Mouse (Mus musculus) embryo, embryonic 11.5 days (tissue): ENCODE measurements around the gene Ccdc124.
"Not testable (repeated sequence)": the region's sequence is repeated elsewhere in the genome, so short reads cannot be mapped to it uniquely, and the experiment has no call there.

Source experiments
- DNase-seq: peaks from one replicate; pipeline ENCODE4 v3.0.0-alpha.2; 2012; ENCODE audit warnings: low read depth, low spot score

Gene Ccdc124

DNA sequence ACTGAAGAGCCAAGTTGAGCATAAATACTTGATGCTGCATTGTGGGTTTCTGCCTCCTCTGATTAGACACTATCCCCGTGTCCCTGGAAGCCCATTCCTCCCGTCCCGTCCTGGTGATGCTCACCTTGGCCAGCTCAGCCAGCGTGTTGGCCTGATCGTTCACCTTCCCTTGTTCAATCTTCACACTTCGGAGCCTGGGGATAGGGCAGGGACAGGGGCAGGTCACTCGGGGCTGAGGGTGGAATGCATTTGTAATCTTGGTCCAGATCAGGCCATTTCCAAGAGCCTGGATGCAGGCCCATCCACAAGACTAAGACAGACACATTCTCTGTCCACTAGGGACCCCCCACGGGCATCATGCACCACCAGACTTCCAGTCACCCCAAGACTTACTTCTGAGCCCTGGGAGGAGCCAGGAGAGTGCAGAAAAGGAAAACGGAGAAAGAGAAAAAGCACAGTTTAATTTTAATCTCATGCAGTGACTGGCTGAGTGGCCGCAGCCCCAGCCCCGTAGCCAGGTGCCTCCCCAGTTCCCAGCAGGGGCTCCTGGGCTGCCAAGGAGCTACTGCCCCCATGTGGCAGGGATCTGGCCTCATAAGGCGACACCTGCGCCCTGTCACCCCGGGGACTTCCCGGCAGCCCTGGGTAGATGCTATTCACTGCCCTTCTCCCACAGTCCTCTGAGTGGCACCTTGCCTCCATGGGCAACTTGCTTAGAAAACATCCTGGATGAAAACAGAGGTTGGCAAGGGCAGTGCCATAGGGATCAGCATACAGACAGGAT lies 27.2 kb downstream of the Ccdc124 start:
- DNase-seq = no peak

DNA sequence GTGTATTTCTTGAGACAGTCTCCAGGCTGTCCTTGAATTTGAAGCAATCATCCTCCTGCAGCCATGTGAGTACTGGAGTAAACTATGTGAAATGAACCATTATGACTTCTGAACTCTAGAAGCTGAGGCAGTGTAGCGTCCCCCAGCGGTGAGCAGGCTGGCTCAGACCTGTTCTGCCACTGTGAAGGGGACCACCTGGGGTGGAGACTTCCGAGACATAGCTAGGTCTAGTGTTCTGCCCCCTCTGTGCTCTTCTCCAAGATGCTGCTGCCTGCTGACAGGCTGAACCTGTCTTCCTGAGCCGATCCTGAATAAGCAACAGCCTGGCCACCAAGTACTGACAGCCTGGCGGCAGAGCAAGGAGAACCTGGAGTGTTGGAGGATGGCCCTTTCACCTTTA lies 28.6 kb downstream of the Ccdc124 start:
- no peak for DNase-seq

DNA sequence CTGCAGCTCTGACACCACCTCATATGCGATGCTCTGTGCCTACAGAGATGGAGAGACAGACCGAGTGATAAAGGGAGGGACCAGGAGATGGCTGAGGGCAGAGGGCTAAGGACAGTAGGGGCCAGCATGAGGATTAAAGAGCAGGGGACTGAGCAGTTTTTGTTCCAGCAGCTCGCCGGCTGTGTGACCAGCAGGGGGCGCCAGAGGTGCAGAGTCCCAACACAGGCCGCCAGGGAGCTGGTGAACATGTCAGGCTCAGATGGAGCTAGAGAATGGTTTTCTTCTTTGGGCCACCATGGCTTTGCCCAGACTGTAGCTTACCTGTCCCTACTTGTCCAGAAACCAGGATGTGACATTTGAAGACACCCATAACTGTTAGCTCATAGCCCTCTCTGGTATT lies 29.2 kb downstream of the Ccdc124 start:
- DNase-seq = no peak

DNA sequence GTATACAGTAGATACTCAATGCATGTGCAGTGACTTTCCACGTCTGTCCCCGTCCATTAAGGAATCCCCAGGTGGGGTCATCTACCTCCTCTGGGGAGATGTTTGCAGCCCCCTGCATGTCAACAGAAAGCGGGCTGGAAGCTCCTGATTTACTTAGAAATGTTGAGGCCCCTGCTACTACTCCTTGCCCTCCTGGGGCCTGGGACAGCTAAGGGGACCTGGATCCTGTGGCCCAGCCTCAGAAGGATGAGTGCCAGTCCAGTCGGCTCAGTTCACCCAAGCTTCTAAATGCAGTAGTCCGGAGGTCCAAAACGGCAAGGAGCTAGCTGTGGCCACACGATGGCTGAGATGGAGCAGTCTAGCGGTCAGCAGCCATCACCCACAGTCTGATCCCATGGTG lies 29.8 kb downstream of the Ccdc124 start:
- no peak for DNase-seq

DNA sequence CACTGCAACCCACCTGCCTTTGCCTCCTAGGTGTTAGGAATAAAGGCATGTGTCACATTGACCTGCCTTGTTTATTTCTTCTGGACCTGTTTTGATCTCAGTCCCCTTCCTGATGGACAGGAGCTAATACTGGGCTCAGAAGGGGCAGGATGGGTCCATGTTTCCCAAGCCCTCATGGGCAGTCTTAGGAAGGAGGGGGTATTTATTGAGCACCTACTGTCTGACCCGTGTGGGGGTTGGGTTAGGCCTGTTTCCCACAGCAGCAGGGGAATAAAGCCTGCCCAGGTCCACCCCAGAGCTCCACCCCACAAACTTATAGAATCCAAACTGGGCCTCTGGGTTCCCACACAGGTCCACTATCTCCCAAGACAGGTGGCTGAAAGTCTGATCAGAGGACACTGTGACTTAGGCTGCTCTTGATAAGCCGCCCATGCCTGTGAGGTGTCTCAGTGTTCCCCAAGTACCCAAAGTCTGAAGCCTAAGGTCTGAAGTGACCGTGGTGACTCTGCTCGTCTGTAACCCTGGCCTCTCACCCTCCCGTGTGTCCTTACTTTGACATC lies 30.4 kb downstream of the Ccdc124 start:
- DNase-seq = no peak

DNA sequence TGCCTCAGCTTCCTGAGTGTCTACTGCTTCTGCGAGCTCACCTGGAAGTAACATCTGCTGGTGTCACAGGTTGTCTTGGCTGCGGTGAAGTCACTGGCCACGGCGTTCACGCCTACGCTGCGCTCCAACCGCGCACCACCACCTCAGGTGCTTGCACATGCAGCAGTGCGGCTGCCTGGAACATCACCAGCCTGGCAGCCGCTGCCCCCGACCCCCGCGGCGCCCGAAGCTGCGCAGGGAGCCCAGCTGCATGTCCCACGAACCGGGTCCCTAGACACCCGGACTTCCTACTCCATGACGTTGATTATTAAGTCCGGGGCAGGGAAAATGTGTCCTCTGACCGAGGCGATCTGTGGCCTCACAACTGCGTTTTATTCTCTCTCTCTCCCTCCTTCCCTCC lies 31.3 kb downstream of the Ccdc124 start:
- DNase-seq = no peak

DNA sequence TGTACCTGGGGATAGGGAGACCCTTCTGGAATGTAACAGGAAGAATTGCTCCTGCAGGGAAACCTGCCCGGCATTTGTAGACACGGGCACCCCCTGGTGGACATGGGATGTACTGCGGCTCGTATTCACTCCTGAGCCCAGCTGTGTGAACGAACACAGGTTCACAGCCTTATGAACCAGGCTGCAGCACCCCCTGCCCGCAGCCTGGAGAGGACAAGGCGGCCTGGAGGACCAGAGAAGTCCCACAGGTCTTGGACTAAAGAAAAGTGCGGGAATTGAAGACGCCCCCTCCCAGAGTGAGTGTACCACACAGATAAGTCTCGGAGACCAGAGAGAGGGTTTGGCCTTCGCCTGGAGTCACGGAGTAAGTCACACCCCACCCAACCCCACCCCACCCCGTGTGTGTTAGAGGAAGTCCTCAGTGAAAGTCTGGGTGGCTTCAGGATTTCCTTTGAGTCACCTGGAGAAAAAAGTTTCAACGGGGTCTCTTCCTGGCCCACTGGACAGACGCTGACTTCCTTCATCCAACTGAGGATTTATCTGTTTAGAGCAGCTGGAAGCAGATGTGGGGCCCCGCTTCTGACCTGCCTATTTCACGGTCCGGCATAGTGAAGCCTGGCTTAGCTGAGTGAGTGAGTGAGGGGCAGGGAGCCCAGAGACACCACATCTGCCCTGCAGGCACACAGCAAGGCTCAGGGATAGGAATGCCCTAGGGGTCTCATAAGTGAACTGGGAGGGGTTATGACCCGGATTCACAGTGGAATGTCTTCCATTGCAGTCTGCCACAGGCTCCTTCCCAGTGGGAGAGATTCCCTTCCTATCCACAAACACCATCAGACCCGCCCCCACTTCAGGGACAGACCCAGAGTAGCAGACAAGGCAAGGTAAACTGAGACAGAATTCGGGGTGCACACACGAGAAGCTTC lies 32.3 kb downstream of the Ccdc124 start:
- DNase-seq = peak; percentile 81

DNA sequence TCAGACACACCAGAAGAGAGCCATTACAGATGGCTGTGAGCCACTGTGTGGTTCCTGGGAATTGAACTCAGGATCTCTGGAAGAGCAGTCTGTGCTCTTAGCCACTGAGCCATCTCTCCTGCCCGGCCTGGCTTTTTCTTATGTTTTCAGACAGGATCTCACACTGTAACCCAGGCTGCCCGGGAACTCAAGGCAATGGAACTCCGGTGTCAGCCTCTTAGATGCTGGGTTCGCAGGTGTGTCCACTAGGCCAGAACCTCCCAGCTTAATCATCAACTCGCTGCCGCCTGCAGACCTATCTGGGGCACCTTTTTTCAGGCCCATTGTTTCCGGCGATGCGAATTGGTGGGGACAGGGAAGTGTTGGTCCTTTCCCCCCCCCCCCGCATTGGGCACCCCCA lies 33.1 kb downstream of the Ccdc124 start:
- no peak for DNase-seq

DNA sequence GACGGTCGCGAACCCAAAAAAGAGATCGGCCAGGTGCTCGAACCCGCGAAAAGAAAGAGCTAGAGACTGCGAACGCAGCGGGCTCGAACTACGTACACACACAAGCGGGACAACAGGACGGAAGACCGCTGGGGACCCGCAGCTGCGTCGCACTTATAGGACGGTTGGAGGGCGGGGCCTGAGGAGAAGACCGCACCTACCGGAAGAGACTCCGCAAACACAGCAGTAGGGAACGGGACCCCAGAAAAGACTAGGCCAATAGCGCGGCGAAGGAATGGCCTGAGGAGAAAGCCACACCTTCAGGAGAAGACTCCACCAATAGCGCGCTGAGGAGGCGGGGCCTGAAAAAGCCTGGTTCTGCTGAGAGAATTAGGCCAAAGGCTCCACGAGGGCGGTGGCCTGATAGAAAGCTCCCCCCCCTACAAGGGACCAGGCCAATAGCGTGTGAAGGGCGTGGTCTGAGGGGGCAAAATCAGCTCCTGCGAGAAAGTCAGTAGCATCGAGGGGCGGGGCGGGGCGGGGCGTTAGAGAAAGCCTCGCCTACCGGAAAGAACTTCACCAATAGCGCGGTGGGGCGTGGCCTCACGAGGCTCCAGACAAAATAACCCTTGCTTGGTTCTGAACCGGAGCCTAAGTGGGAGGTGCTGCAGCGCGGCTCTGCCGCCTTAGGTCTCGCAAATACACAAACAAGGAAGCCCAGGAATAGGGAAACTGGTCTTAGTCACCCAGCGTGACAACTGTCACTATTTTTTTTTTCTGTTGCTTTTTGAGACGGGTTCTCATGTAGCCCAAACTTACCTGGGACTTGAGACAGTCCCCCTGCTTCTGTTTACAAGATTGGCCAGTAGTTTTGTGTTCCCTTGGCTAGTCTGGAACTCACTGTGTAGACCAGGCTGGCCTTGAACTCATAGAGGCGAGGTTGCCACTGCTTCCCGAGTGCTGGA lies 34.1 kb downstream of the Ccdc124 start, which contains the start of gene Arrdc2:
Gene Arrdc2 (minus strand): TSS at position 313 of the 944 bp plus-strand sequence.
- peak; percentile 100 for DNase-seq

DNA sequence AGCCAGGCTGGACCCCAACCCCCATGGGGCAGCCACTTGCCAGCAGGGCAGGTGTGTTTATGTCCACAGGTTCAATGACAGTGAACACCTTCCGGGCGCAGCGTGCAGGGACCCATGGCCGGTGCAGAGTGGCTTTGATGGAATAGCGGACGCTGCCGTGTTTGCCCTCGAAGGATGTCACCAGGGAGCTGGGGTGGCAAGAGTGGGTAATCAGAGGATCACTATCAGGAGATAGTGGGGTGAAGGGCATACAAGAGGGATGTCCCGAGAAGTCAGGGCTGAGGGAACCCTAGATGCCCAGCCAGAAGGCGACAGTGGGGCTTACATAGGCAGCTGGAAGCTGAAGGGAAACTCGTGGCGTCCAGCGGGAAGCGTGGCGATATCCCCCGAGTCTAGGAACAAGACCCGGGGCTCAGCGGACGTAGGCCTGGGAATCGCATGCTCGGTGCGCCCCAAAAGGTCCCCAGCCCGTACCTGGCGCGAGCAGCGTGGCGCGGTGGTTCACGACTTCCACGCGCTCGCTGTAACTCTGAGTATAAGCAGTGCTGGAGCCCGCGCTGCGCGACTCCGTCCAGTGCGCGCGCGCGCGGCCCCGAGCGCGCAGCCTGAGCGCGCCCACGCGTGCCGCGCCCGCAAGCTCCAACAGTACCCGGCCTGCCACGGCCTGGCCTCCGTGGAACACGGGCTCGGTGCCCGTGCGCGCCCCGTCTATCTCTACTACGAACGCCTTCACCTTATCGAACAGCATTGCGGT lies 34.9 kb downstream of the Ccdc124 start:
- no peak for DNase-seq

DNA sequence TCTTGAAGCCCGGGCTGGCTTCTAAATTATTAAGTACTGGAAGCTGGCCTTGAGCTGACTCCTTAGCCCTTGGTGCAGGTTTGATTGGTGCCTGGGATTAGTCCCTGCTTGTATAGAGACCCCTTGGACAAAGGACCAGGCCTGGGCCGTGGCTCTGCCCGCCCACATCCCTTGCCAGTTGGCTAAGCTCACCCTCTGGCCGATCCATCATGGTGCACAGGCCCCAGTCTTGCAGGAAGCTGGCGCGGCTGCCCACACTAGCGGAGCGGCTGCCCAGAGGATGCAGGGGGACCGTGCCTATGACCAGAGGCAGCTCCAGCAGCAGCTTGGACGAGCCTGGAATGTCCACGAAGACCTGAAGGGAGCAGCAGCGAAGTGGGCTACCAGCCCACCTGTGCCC lies 37.1 kb downstream of the Ccdc124 start:
- no peak for DNase-seq

DNA sequence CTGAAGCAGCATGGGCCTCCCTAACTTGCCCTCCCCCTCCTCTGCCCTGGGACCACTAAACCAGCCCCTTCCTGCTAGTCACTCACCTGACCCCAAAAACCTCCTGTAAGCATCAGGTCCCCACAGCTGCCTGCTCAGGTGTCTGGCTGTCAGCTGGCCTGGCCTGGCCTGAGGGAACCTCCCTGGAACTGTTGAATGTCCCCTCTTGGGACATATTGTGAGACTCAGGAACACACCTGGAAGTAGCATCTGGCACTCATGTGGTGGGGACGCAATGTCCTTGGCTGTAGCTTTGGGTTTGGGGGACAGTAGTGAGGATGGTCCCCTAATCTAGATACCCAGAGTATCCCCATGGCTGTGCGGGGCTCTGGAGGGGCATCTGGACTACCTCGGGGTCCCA lies 39.7 kb downstream of the Ccdc124 start:
- DNase-seq = no peak

DNA sequence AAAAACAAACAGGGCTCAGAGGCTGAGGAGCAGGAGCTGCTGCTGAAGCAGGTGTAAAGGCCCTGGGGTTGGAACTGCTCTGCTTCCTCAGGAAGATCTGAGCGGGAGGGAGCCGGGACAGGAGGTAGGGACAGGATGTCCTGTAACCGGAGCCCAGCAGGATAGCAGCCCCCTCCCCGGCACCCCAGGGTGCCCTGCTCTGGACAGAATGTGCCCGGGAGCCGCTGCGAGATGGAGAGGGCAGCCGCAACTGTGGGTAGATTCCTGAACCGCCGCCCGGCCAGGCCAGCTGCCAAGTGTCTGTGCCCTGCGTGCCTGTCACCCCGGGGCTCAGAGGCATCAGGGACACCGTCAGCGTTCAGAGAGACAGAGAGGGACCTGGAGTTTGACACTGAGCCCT lies 40.2 kb downstream of the Ccdc124 start:
- no peak for DNase-seq

DNA sequence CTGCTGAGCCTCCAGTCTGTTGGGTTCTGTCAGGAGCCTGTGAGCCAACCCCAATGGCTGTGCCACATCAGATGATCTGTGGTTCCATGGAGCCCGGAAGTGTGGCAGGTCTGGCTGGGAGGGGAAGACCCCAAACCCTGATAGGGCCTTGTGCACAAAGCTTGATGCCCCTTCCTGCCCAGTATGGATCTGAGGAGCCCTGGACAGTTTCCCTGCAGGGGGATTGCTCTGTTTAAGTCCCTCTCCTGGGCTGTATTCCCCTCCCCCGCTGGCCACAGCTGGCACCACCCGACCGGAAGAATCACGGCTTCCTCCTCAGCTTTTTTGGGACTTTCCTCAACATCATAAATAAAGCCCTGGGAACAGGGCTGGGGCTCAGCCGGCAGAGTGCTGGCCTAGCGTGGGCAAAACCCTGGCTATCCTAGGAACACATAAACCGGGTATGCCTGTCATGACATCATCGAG lies 40.7 kb downstream of the Ccdc124 start:
- no peak for DNase-seq

DNA sequence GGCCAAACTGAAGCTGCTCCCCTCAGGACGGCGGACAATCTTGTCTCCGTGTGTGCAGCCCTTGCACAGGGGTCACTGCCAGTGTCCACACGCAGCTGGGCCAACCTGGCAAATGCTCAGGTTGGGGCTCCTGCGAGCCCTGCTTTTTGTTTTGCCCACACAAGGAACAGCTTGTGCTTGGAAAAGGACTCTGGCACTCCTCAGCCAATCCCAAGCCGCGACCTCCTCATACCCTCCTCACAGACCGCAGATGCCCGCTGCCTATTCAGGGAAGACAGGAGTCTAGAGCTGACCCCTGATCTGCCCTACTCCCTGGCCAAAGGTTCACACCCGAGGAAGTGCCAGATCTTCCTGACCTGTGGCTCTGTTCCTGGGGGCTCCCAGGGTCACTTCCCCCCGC lies 41.4 kb downstream of the Ccdc124 start:
- DNase-seq = no peak

DNA sequence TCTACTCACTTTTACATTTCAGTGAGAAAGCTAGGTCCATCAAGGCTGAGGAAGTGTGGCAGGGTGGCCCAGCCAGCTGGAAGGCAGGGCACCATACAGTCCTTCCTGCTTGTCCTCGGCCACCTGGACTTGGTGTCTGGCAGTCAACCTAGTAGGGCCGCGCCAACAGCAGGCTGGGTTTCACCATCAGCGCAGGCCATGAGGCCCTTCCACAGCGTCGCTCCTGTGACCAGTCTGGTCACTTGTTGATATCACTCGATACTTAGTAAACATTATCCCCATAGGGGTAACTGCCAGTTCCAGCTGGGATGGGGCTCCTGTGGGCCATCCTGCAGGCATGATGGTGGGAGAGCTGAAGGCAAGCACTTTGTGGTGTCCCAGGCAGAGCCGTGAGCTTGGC lies 42.2 kb downstream of the Ccdc124 start:
- no peak for DNase-seq

DNA sequence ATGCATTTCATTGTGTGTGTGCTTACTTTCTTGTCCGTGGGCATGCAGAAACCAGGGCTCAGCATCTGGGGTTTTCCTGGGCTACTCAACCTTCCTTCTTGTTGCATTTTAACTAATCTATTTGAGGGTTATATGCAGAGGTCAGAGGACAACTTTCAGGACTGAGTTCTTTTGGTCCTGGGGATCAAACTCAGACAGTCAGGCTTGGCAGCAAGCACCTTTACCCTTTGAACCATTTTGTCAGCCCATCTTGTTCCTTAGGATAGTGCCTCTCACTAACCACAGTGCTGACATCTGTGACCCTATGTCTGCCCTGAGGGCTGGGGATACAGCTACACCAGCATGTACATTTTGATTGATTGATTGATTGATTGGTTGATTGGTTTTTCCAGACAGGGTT lies 45.9 kb downstream of the Ccdc124 start:
- DNase-seq = no peak

DNA sequence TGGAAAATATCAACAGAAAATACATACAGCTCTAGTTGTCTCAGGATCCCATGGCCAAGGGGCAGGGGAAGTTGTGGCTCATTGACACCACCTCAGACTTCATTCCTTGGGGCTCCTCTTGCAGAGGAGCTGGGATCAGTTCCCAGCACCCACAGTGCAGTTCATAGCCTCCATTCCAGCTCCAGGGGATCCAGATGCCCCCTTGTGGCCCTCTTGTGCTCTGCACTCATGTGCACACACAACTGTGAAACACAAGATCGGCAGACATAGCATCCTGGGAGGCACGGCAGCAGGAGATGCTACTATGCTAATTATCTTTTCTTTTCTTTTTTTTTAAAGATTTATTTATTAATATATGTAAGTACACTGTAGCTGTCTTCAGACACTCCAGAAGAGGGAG lies 46.7 kb downstream of the Ccdc124 start:
- no peak for DNase-seq

DNA sequence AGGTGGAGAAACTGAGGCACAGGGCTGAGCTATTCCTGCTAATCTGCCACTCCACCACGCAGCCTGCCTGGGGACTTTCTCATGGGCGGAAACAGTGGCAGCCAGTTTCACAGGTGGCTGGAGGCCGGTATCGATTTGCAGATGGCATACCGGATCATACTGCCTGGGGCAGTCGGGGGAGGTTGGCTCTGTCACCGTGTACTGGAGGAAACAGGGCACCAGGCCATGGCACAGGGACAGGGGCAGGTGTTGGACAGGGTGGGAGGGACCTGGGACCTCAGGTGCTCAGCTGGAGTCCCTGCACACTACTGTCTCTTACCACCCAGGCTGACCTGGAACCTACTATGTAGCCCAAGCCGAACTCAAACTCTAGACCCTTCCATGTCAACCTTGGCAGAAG lies 47.9 kb downstream of the Ccdc124 start:
- DNase-seq = no peak

DNA sequence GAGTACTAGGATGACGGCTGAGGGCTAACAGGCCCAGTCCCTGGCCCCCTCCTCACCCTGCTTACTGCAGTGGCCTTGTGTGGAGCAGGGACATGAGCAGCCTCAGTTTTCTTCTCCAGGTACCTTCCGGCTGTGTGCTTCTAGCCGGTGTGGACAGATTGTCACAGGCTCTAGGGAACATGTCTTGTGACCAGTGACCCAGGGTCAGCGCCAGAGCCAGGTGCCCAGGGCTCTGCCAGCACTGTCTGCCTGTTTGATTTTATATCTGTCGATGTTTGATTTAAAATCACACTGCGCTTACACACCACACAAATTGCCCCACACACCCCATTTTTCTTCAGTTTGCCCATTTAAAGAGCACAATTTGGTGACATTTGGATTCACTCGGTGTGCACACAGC lies 49.9 kb downstream of the Ccdc124 start:
- DNase-seq = no peak

DNA sequence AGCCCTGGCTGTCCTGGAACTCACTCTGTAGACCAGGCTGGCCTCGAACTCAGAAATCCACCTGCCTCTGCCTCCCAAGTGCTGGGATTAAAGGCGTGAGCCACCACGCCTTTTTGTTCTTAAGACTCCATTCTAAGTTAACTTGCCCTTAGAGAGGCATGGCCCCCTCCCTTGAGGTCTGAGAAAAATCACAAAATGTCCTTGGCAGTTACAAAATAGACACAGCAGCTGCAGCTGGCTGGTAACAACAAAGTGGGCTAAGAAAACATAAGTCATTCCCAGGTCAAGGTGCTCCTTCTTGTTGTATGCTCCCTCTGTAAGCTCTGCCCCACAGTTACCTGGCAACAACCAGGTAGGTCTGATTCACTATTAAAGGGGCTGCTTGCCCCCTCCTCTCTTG lies 51.1 kb downstream of the Ccdc124 start:
- DNase-seq = not testable (repeated sequence)
